Mouse (Mus musculus) limb, embryonic 15.5 days (tissue): ENCODE data around the gene G0s2. TPM values are rescaled to one million over a fixed set of nuclear protein-coding genes. Genes with fewer than 3 reads are reported as not detected.

Experiments
- ATAC-seq: fragments of 200-750 bp; cut with Nextera tagmentation; 2 replicates; pipeline ENCODE4 v1.8.0; 2017; ENCODE audit warnings: low read depth, moderate TSS enrichment; ENCODE audit not compliant: insufficient number of reproducible peaks, low FRiP score, low TSS enrichment
- H3K27ac ChIP-seq: fragments of 300-500 bp; sonication (generic); 2 replicates; pipeline ENCODE4 v1.5.1; 2015; ENCODE audit warnings: moderate library complexity, mild to moderate bottlenecking, inconsistent platforms
- H3K27me3 ChIP-seq: fragments of 300-500 bp; sonication (generic); 2 replicates; pipeline ENCODE4 v1.6.1; 2015; ENCODE audit warnings: inconsistent platforms
- H3K36me3 ChIP-seq: fragments of 300-500 bp; sonication (generic); 2 replicates; pipeline ENCODE4 v1.6.1; 2015; ENCODE audit warnings: inconsistent platforms
- H3K4me1 ChIP-seq: fragments of 300-500 bp; sonication (generic); 2 replicates; pipeline ENCODE4 v1.6.1; 2015; ENCODE audit warnings: inconsistent platforms
- H3K4me2 ChIP-seq: fragments of 300-500 bp; sonication (generic); 2 replicates; pipeline ENCODE4 v1.6.1; 2015; ENCODE audit warnings: mild to moderate bottlenecking, inconsistent platforms
- H3K4me3 ChIP-seq: fragments of 300-500 bp; sonication (generic); 2 replicates; pipeline ENCODE4 v1.5.1; 2015; ENCODE audit warnings: mild to moderate bottlenecking, inconsistent platforms
- H3K9ac ChIP-seq: fragments of 300-500 bp; sonication (generic); 2 replicates; pipeline ENCODE4 v1.6.1; 2015; ENCODE audit warnings: inconsistent platforms
- H3K9me3 ChIP-seq: fragments of 300-500 bp; sonication (generic); 2 replicates; pipeline ENCODE4 v1.6.1; 2016; ENCODE audit warnings: inconsistent platforms
- WGBS: fragments of 180-500 bp; shearing (Covaris S2); methylation state at CpG from one replicate; pipeline ENCODE4 v1.1.7; 2015; 5-methylcytosine and 5-hydroxymethylcytosine counted together
- polyA plus RNA-seq: library from polyadenylated mRNA; unstranded; fragments of >200 nt; fragmentation: Nextera tagmentation; extraction: Ambion mirVana; gene quantifications from 2 replicates; pipeline ENCODE4 v1.2.1, GENCODE M21; 2015

The G0s2 gene
- 26.5 and 43.2 TPM in 2 replicates for polyA plus RNA-seq

GRCm38 (mm10) chr1:193272916-193273601 lies at the start of gene G0s2:
TSS of gene G0s2 (minus strand) at chr1:193273217.
- H3K27me3 ChIP-seq = no peaks in the 10 kb centered on the region
- H3K4me3 ChIP-seq = peak within 1 kb of the TSS; percentile 43
- H3K27ac ChIP-seq = peak within 1 kb of the TSS; percentile 83
- H3K4me2 ChIP-seq = peak within 1 kb of the TSS; percentile 65
- no peaks in the 10 kb centered on the region for H3K9me3 ChIP-seq
- peaks cover 14% of the 10 kb centered on the region for H3K4me1 ChIP-seq
- ATAC-seq = peak; percentile 73
- 2% methylated on average over 15 of the region's 23 CpGs for WGBS
- no peaks in the 10 kb centered on the region for H3K36me3 ChIP-seq
- H3K9ac ChIP-seq = peak within 1 kb of the TSS; percentile 35

GRCm38 (mm10) chr1:193320398-193320797 lies 47.4 kb upstream of the G0s2 start:
- no peak overlapping the region for H3K4me2 ChIP-seq
- no peak overlapping the region for H3K27ac ChIP-seq
- WGBS = 88% methylated on average over 8 of the region's 8 CpGs
- ATAC-seq = no peak
- no peaks in the 10 kb centered on the region for H3K27me3 ChIP-seq
- peaks cover 16% of the 10 kb centered on the region for H3K4me1 ChIP-seq
- H3K4me3 ChIP-seq = no peak overlapping the region
- no peaks in the 10 kb centered on the region for H3K36me3 ChIP-seq
- H3K9me3 ChIP-seq = no peaks in the 10 kb centered on the region
- H3K9ac ChIP-seq = no peak overlapping the region

GRCm38 (mm10) chr1:193319721-193320120 lies 46.7 kb upstream of the G0s2 start:
- H3K4me3 ChIP-seq = no peak overlapping the region
- peaks cover 16% of the 10 kb centered on the region for H3K4me1 ChIP-seq
- H3K9ac ChIP-seq = no peak overlapping the region
- H3K9me3 ChIP-seq = no peaks in the 10 kb centered on the region
- WGBS = 82% methylated on average over 3 of the region's 3 CpGs
- no peak for ATAC-seq
- no peak overlapping the region for H3K4me2 ChIP-seq
- H3K27ac ChIP-seq = no peak overlapping the region
- no peaks in the 10 kb centered on the region for H3K27me3 ChIP-seq
- H3K36me3 ChIP-seq = no peaks in the 10 kb centered on the region

GRCm38 (mm10) chr1:193317159-193317559 lies 44.1 kb upstream of the G0s2 start:
- Histone ChIP-seq H3K36me3 (no peaks in the 10 kb centered on the region), H3K4me3 (no peak overlapping the region), H3K27ac (peak overlapping the region; percentile 71), H3K4me2 (no peak overlapping the region), H3K9ac (no peak overlapping the region), H3K4me1 (peaks cover 16% of the 10 kb centered on the region), H3K9me3 (no peaks in the 10 kb centered on the region), H3K27me3 (no peaks in the 10 kb centered on the region)
- 39% methylated on average over 6 of the region's 6 CpGs for WGBS
- peak; percentile 81 for ATAC-seq

GRCm38 (mm10) chr1:193316358-193316750 lies 43.3 kb upstream of the G0s2 start:
- H3K36me3 ChIP-seq = no peaks in the 10 kb centered on the region
- H3K9ac ChIP-seq = no peak overlapping the region
- H3K4me2 ChIP-seq = no peak overlapping the region
- peaks cover 16% of the 10 kb centered on the region for H3K4me1 ChIP-seq
- peak overlapping the region; percentile 65; the same call in 1 of the 2 replicates for H3K27ac ChIP-seq
- ATAC-seq = 0 out of 2 replicates have a peak, but pooled peaks have one; percentile 6
- no peak overlapping the region for H3K4me3 ChIP-seq
- H3K9me3 ChIP-seq = no peaks in the 10 kb centered on the region
- H3K27me3 ChIP-seq = no peaks in the 10 kb centered on the region
- 71% methylated on average over 9 of the region's 9 CpGs for WGBS

- WGBS = 67% methylated on average over 5 of the region's 5 CpGs
- Histone ChIP-seq H3K9ac (no peak overlapping the region), H3K36me3 (no peaks in the 10 kb centered on the region), H3K27ac (peak overlapping the region; percentile 65), H3K9me3 (no peaks in the 10 kb centered on the region), H3K4me1 (peaks cover 16% of the 10 kb centered on the region), H3K4me3 (no peak overlapping the region), H3K4me2 (no peak overlapping the region), H3K27me3 (no peaks in the 10 kb centered on the region)
- peak; percentile 71 for ATAC-seq
These were observed 42.8 kb upstream of the G0s2 start for GRCm38 (mm10) chr1:193315705-193316357.

GRCm38 (mm10) chr1:193311596-193311995 lies 38.6 kb upstream of the G0s2 start:
- Histone ChIP-seq H3K9me3 (no peaks in the 10 kb centered on the region), H3K4me1 (peaks cover 8% of the 10 kb centered on the region), H3K36me3 (no peaks in the 10 kb centered on the region), H3K27ac (no peak overlapping the region), H3K4me3 (no peak overlapping the region), H3K27me3 (no peaks in the 10 kb centered on the region), H3K9ac (no peak overlapping the region), H3K4me2 (no peak overlapping the region)
- WGBS = 84% methylated on average over 1 of the region's 1 CpGs
- no peak for ATAC-seq

GRCm38 (mm10) chr1:193310519-193311085 lies 37.6 kb upstream of the G0s2 start:
- 88% methylated on average over 3 of the region's 3 CpGs for WGBS
- Histone ChIP-seq H3K27ac (no peak overlapping the region), H3K4me2 (no peak overlapping the region), H3K36me3 (no peaks in the 10 kb centered on the region), H3K4me3 (no peak overlapping the region), H3K9ac (no peak overlapping the region), H3K9me3 (no peaks in the 10 kb centered on the region), H3K4me1 (no peaks in the 10 kb centered on the region), H3K27me3 (no peaks in the 10 kb centered on the region)
- ATAC-seq = no peak

- H3K27ac ChIP-seq = no peak overlapping the region
- H3K36me3 ChIP-seq = no peaks in the 10 kb centered on the region
- WGBS = 55% methylated on average over 1 of the region's 1 CpGs
- ATAC-seq = no peak
- no peaks in the 10 kb centered on the region for H3K9me3 ChIP-seq
- H3K9ac ChIP-seq = no peak overlapping the region
- H3K4me3 ChIP-seq = no peak overlapping the region
- no peak overlapping the region for H3K4me2 ChIP-seq
- no peaks in the 10 kb centered on the region for H3K27me3 ChIP-seq
- H3K4me1 ChIP-seq = no peaks in the 10 kb centered on the region
These were observed 36.9 kb upstream of the G0s2 start for GRCm38 (mm10) chr1:193309785-193310518.

- Histone ChIP-seq H3K9me3 (no peaks in the 10 kb centered on the region), H3K9ac (no peak overlapping the region), H3K27me3 (no peaks in the 10 kb centered on the region), H3K27ac (no peak overlapping the region), H3K4me3 (no peak overlapping the region), H3K36me3 (no peaks in the 10 kb centered on the region), H3K4me1 (peaks cover 3% of the 10 kb centered on the region; the same call in 1 of the 2 replicates), H3K4me2 (no peak overlapping the region)
- ATAC-seq = no peak
- WGBS = 94% methylated on average over 2 of the region's 2 CpGs
These were observed 33.8 kb upstream of the G0s2 start for GRCm38 (mm10) chr1:193306832-193307231.

- no peak for ATAC-seq
- H3K4me2 ChIP-seq = no peak overlapping the region
- H3K4me1 ChIP-seq = peaks cover 11% of the 10 kb centered on the region; the same call in 1 of the 2 replicates
- H3K36me3 ChIP-seq = no peaks in the 10 kb centered on the region
- 30% methylated on average over 7 of the region's 7 CpGs for WGBS
- H3K27ac ChIP-seq = no peak overlapping the region
- no peaks in the 10 kb centered on the region for H3K27me3 ChIP-seq
- H3K4me3 ChIP-seq = no peak overlapping the region
- no peaks in the 10 kb centered on the region for H3K9me3 ChIP-seq
- no peak overlapping the region for H3K9ac ChIP-seq
These were observed 32.4 kb upstream of the G0s2 start for GRCm38 (mm10) chr1:193305386-193305785.
